Mouse (Mus musculus) right cerebral cortex, postnatal 10 days (tissue): ENCODE measurements around the gene Sgsm1.
"Not testable (repeated sequence)": the region's sequence is repeated elsewhere in the genome, so short reads cannot be mapped to it uniquely, and the experiment has no call there.

Experiments
- DNase-seq, 2 experiments: peaks; one replicate each; pipeline ENCODE4 v3.0.0; 2021; ENCODE audit warnings: low spot score in 2 of 2

The Sgsm1 gene

DNA sequence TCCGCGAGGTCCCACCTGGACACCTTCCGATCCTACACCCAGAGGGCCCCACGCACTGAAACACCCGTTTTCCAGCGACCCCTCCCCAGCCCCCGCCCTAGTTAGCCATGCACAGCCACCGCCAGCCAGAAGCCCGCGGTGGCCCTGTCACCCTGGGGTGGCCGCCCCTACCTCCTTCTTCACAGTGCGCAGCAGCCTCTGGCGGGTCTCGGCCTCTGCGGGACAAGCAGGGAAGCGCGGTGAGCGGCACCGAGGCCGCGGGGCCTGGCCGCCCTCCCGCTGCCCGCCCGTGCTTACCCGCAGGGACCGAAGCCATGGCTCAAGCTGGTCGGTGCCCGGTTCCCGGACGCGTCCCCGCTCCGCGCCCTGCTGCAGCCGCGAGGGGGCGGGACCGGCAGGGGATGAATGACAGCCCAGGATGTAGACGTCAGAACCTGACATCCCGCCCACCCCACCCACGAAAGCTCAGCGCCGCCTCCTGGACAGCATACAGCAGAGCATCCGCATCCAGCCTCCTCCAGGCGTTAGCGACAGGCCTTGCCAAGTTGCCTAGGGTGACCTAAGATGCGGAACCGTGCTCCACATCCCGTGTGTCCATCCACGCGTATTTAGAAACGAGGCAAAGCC is at the start of gene Sgsm1:
Gene Sgsm1, minus strand, starts transcription at position 410 of the 627 bp plus-strand sequence.
- DNase-seq = peak; percentile 89 to 93

DNA sequence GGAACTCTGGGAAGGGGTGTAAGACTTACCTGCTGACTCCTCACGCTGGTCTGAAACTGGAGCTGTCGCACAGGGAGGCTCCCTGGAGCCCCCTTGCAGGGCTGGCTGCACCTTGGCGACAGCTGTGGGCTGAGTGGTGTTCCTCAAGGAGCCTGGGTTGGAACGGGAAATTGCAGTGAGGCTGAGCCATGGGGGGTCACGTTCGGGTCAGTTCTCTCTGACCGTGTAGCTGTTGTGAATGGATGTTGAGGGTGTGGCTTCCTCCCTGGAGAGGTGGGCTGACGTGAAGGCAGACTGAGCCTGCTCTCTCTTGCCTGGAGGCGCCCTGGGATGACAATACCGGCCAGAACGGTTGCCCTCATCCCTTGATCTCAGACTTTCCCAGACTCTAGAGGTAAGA is 48.2 kb upstream of the Sgsm1 start:
- no peak for DNase-seq

- DNase-seq = no peak
Observed at GRCm38 (mm10) chr5:113357656-113358055, 47.1 kb upstream of the Sgsm1 start.

- DNase-seq = no peak
Observed at GRCm38 (mm10) chr5:113357186-113357585, 46.6 kb upstream of the Sgsm1 start, which contains the start of gene Aym1. Gene Aym1 (plus strand): TSS chr5:113357294.

DNA sequence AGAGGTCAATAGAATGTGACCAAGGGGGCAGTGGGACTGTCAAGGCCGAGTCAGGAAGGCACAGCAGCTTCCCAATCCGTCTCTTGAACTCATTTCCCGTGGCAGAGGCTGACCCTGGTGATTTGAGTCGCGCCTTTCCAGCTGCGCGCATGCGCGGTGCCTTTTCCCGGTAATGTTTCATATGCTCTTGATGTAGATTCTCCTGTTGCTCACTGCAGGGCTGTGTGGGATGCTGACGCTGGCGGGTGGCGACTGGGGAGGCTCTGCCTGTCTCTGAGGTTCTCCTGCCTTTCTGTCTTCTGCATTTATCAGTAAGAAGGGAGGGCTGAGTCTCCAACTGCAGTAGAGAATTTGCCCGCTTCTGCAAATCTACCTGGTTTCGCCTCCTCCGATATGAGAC is 43.7 kb upstream of the Sgsm1 start:
- peak; percentile 69 to 74 for DNase-seq

DNA sequence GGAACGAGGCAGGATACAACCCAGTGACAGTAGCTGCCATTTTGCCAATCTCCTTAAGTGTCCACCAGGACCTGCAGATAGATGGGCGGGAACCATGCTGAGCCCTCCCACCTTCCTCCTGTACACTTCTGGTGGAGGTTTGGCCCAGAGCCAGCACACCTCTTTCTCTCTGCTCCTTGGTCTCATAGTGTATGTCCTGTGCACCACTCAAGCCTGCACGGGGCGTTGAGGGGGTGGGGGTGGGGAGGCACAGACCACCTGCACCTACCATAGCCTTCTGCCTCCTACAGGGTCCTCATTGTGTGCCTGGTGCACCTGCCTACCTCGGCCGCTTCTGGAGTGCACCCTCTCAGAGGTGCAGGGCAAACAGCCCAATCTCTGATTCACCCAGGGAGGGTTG is 42.0 kb upstream of the Sgsm1 start:
- no peak for DNase-seq

- DNase-seq = peak; percentile 70 to 82
Observed at GRCm38 (mm10) chr5:113351768-113352167, 41.2 kb upstream of the Sgsm1 start.

DNA sequence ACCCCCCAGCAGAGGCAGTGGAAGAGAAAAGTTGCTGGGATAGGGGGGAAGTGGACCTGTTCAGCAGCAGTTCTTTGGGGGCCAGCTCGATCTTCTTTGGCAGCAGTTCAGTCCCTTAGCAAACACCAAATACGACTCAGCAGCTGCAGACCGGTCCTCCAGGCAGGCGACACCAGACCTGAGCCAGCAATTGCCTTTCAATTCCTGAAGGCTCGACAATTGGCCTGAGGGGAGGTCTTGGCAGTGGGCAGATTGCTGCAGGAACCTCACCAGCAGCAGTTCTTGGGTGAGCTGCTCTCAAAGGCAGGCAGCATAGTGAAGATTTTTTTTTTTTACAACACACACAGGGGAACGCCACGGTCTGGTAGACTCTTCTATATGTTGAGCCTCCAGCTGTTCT is 39.2 kb upstream of the Sgsm1 start:
- peak; percentile 51 to 53 for DNase-seq

- no peak for DNase-seq
Observed at GRCm38 (mm10) chr5:113349226-113349625, 38.6 kb upstream of the Sgsm1 start.

GRCm38 (mm10) chr5:113348597-113348996 is 38.0 kb upstream of the Sgsm1 start:
- no peak for DNase-seq

DNA sequence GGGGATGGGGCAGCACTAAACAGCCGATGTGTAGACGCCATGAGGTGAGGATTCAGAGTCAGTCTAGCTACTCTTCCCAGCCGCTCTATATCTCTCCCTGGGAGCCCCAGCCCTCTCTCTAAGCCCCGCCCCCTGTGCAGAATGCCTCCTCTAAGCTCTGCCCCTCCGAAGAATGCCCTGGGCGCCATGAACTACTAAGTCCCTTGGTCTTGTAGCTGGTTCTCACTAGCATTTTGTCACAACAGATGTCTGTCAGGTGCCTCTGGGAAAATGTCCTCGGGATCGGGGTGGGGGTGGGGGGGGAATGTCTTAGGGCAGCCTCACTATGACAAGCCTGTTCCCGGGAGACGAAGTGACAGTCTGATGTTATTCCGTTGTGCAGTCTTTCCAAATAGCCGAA is 37.0 kb upstream of the Sgsm1 start:
- no peak for DNase-seq

GRCm38 (mm10) chr5:113346651-113347050 is 36.1 kb upstream of the Sgsm1 start:
- DNase-seq = not testable (repeated sequence)

DNA sequence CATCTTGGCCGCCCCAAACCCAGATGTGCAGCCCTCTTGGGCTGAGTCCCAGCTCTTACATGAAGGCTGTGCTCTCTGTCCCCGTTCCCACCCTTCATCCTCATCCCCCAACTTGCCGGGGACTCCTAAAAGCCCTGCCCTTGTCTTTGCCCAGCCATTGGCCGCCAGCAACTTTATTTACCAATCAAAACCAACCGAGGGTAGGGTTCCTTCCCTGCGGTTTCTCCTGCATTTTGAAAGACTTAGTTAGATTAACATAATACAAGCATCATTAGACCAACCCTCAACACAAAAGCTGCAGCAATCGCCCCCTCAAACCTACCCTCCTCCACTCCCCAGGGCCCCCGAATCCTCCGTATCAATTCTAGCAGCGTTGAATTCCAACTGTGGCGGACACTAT is 35.2 kb upstream of the Sgsm1 start:
- no peak for DNase-seq

DNA sequence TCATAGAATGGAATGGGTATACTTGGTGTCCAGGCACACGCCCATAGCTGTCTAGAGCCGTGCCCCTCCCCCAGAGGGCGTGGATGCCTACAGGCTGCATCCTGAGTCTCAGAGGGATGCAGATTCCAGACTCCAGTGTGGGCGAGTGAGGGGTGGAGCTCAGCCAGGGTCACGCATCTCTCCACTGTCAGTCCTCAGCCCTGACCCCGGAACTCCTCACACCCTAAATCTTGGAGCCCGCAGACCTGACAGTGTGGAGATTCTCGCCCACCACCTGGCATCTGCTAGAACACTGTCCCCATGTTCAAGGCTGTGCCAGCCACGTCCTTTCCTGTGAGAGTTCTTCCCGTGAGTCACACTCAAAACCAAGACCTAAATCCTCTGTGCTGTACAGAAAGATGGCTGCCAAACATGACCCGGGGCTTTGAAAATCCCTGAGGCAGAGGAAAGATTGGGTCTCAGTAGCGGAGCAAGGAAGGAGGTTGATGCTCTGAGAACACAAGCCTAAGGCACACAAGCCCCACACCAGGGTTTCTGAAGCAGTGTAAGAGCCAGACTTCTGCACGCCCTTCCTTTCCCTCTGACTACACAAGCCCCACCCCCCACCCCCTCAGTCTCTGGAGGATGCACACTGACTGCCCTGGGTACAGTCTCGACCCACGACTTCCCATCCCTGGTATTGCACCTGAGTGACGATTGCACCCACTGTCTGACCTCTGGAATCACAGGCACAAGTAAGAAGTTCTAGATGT is 34.2 kb upstream of the Sgsm1 start:
- DNase-seq = no peak

GRCm38 (mm10) chr5:113336281-113336680 is 25.7 kb upstream of the Sgsm1 start:
- DNase-seq = no peak

GRCm38 (mm10) chr5:113335732-113336131 is 25.1 kb upstream of the Sgsm1 start:
- DNase-seq = no peak

GRCm38 (mm10) chr5:113334621-113335530 is 24.3 kb upstream of the Sgsm1 start:
- DNase-seq = no peak

DNA sequence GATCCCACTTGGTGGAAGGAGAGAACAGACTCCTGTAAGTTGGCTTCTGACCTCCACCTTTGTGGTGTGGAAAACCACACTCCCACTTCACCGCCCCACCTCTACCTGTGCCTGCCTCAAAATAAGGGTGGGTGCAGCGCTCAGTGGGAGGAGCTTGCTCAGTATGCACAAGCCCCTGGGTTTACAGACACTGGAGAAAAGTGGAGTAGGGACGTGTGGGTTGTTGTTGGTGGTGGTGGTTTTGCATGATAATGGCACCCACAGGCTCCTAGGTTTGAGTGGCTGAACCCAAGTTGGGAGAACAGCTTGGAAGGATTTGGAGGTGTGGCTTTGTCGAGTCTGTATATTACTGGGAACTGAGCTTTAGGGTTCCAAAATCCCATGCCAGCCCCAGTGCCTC is 22.3 kb upstream of the Sgsm1 start:
- DNase-seq = no peak

GRCm38 (mm10) chr5:113332239-113332638 is 21.7 kb upstream of the Sgsm1 start:
- DNase-seq = no peak

GRCm38 (mm10) chr5:113330202-113330601 is 19.6 kb upstream of the Sgsm1 start:
- DNase-seq = no peak

GRCm38 (mm10) chr5:113329463-113329862 is 18.9 kb upstream of the Sgsm1 start:
- DNase-seq = no peak
